Mouse (Mus musculus) yolk sac, embryonic 10.5 days (tissue): ENCODE results near the gene B4galt2.

ENCODE experiments used
- DNase-seq: peaks from one replicate; pipeline ENCODE4 v3.0.0-alpha.2; 2017; ENCODE audit warnings: low spot score

B4galt2 gene

GRCm38 (mm10) chr4:117870437-117870836, 12.8 kb downstream of the B4galt2 start:
- no peak for DNase-seq

- DNase-seq, result no peak
Measured at GRCm38 (mm10) chr4:117869317-117869716, 14.0 kb downstream of the B4galt2 start.

GRCm38 (mm10) chr4:117867823-117868222, 15.5 kb downstream of the B4galt2 start:
- DNase-seq, result peak; percentile 35

GRCm38 (mm10) chr4:117867000-117867399, 16.3 kb downstream of the B4galt2 start:
- no peak for DNase-seq

- DNase-seq, result no peak
Measured at GRCm38 (mm10) chr4:117866083-117866482, 17.2 kb downstream of the B4galt2 start.

- no peak for DNase-seq
Measured at GRCm38 (mm10) chr4:117862823-117863222, 20.5 kb downstream of the B4galt2 start.

- DNase-seq, result no peak
Measured at GRCm38 (mm10) chr4:117860570-117860969, 22.7 kb downstream of the B4galt2 start.

- DNase-seq, result no peak
Measured at GRCm38 (mm10) chr4:117858794-117859193, 24.5 kb downstream of the B4galt2 start.

- no peak for DNase-seq
Measured at GRCm38 (mm10) chr4:117855146-117855545, 28.1 kb downstream of the B4galt2 start.

- DNase-seq, result no peak
Measured at GRCm38 (mm10) chr4:117852152-117852868, 31.0 kb downstream of the B4galt2 start.

- no peak for DNase-seq
Measured at GRCm38 (mm10) chr4:117850871-117851270, 32.4 kb downstream of the B4galt2 start.

- DNase-seq, result no peak
Measured at GRCm38 (mm10) chr4:117850176-117850575, 33.1 kb downstream of the B4galt2 start.

GRCm38 (mm10) chr4:117849506-117849905, 33.8 kb downstream of the B4galt2 start:
- no peak for DNase-seq

GRCm38 (mm10) chr4:117849063-117849462, 34.2 kb downstream of the B4galt2 start:
- no peak for DNase-seq

- no peak for DNase-seq
Measured at GRCm38 (mm10) chr4:117847011-117847410, 36.3 kb downstream of the B4galt2 start.

GRCm38 (mm10) chr4:117846261-117846660, 37.0 kb downstream of the B4galt2 start:
- no peak for DNase-seq

GRCm38 (mm10) chr4:117845316-117845715, 38.0 kb downstream of the B4galt2 start:
- no peak for DNase-seq

GRCm38 (mm10) chr4:117844467-117844866, 38.8 kb downstream of the B4galt2 start:
- no peak for DNase-seq

- no peak for DNase-seq
Measured at GRCm38 (mm10) chr4:117843101-117843500, 40.2 kb downstream of the B4galt2 start.

- no peak for DNase-seq
Measured at GRCm38 (mm10) chr4:117841566-117841965, 41.7 kb downstream of the B4galt2 start.

GRCm38 (mm10) chr4:117840821-117841220, 42.5 kb downstream of the B4galt2 start:
- DNase-seq, result no peak

GRCm38 (mm10) chr4:117839366-117839765, 43.9 kb downstream of the B4galt2 start:
- no peak for DNase-seq

- no peak for DNase-seq
Measured at GRCm38 (mm10) chr4:117837271-117837670, 46.0 kb downstream of the B4galt2 start.

- DNase-seq, result peak; percentile 94
Measured at GRCm38 (mm10) chr4:117836204-117836767, 47.0 kb downstream of the B4galt2 start.
